Mouse (Mus musculus) adrenal gland, adult 18-20 months (tissue): ENCODE data around the gene Kat2b. TPM values are rescaled to one million over a fixed set of nuclear protein-coding genes. Genes with fewer than 3 reads are reported as not detected.
"Not testable (repeated sequence)": the region's sequence is repeated elsewhere in the genome, so short reads cannot be mapped to it uniquely, and the experiment has no call there.

ENCODE experiments used
- DNase-seq, 2 experiments: peaks; one replicate each; pipeline ENCODE4 v3.0.0; 2021 to 2022; ENCODE audit warnings: low spot score in 2 of 2
- long read RNA-seq, 2 experiments: library from polyadenylated mRNA; stranded (forward); transcript quantifications; one replicate each; pipeline ENCODE4 v2.0.0; 2021
- total RNA-seq, 2 experiments: library from RNA; stranded (reverse); gene quantifications; 1 replicate in 1 of 2; 2 replicates in 1 of 2; pipeline ENCODE4 v1.2.3; 2021

Kat2b gene
- 10 to 100 TPM; 50.8 to 85.6 TPM for total RNA-seq
- long read RNA-seq, experiment 1, full-length matches to known transcripts: 17 of 23 reads
- long read RNA-seq, experiment 1, partial matches to known transcripts: 3 of 23 reads
- long read RNA-seq, experiment 1, other reads (novel, unspliced or antisense): 3 of 23 reads
- long read RNA-seq, experiment 2, full-length matches to known transcripts: 19 of 45 reads
- long read RNA-seq, experiment 2, partial matches to known transcripts: 15 of 45 reads
- long read RNA-seq, experiment 2, other reads (novel, unspliced or antisense): 11 of 45 reads

DNA sequence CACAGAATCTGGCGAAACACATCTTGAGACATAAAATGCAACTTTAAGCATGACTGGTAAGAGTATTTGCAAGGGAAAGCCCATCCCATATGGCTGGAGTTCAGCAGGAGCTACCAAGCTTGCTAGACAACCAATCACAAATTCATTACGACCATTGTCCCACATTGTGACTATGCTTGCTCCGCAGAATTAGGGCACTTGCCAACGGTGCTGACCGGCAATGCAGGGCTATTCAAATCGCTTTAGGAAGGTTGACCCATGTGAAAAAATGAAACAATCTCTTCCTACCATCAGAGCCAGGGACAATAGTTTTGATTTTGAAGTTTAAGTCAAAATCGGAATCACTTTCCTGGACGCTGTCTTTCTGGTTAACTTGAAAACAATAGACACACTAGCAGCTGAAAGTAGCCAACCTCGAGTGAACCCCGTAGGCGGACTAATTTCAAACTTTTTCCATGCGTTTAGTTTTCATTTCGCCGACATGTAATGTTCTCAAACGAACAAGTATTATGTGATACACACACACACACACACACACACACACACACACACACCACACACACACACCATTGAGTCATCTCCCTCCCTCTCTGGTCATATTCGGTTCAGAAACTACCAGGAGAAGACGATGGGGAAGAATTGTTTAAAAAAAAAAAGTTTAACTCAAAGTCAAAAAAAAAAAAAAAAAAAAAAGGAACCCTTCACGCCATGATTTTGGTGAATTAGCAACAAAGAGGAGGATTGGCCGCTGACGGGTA is at the start of gene Kat2b:
TSS of gene Kat2b (plus strand) at position 701 of the 758 bp plus-strand sequence.
- DNase-seq: peak; percentile 38 to 60

GRCm38 (mm10) chr17:53519364-53519763 is 47.3 kb upstream of the Kat2b start:
- no peak for DNase-seq

DNA sequence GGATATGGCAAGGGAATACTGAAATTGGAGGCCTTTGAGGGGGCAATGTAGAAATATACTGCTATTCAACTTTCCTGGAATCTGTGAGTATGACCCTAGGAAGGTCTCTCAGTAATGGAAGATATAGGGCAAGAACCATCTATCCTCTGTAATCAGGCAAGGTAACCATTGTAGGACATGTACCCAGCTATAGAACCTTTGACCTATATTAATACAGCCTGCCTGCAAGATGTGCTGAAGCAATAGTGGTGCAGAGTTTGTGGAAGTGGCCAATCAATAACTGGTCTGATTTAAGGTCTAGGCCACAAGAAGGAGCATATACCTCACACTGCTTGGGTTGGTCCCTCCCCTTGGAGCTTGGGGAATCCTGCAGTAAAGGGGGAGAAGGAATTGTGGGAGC is 46.2 kb upstream of the Kat2b start:
- DNase-seq: no peak

DNA sequence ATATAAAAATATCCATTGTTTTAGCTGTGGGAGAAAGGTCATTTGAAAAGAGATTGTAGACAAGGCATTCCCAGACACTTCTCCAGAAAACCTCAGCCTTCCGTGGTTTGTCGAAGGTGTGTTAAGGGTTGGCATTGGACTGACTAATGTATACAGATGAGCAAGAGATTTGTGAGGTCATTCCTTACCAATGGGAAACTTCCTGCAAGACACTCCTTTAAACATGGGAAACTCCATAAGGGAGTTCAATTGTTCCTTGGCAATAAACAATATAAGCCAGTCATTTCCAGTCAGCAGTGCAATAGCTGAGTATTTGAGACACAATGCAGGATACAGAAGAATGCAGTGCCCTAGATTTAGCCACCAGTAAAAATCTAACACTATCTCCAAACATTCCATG is 38.6 kb upstream of the Kat2b start:
- DNase-seq: no peak

DNA sequence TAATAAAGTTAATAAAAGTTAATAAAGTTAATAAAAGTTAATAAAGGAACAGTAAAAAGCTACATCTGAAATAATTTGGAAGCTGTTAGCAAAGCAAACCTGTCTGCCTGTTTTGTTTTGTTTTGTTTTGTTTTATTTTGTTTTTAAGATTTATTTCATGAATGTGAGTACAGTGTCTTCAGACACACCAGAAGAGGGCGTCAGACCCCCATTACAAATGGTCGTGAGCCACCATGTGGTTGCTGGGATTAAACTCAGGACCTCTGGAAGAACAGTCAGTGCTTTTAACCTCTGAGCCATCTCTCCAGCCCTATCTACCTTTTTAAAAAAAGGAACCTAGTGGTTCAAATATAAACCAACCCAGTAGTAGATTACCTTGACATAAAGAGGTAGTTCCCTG is 35.5 kb upstream of the Kat2b start:
- peak in 1 of 2 experiments; percentile 24 for DNase-seq

- peak; percentile 26 to 31 for DNase-seq
These were observed 34.2 kb upstream of the Kat2b start for GRCm38 (mm10) chr17:53532425-53532824.

- not testable (repeated sequence) for DNase-seq
These were observed 27.3 kb upstream of the Kat2b start, which contains the start of gene Pp2d1 for GRCm38 (mm10) chr17:53539351-53539750. TSS of gene Pp2d1 (minus strand) at chr17:53539451.

- DNase-seq: no peak
These were observed 24.1 kb upstream of the Kat2b start for GRCm38 (mm10) chr17:53542536-53542935.

GRCm38 (mm10) chr17:53543591-53544324 is 22.9 kb upstream of the Kat2b start:
- peak in 1 of 2 experiments; percentile 30 for DNase-seq

DNA sequence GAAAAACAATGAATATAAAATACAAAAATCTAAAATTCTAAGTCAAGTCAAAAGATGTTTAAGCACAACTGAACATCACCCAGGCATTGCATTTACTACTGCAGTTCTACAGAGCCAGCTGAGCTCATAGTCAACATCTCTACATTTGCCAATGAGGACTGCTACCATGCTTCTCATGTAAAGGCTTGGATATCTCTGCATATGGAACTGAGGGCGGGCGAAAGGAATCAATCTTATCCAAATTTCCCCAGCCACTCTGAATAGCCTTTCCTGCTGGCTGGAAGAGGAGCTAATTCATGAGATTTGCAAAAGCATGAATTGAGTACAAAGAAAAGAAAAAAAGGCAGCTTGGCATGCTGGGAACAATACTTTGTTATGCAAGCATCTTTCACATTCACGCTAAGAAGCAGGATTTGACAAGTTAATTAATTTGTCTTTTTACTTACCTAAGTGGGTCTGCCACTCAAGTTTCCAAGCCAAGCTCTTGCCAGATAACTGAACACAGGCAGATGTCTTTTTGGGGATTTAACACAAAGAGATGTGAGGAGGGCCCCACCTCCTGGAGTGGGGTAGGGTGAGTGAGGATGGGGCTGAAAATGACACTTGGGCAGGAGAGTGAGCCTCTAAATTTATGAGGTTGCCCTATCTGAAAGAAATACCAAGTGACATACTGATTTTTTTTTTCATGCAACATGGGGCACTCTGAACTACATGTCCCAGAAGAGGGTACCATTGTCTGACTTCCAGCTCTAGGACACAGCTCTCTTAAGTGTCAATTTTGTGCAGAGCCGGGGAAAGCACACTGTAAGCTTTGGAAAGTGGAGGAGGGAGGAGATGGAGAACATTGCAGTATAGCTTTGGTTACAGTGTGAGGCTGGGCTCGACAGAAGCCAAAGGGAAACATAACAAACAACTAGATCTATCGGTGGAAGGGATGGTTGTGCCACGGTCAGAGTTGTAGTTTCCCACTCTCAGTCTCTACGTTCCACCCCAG is 15.1 kb upstream of the Kat2b start:
- DNase-seq: no peak

- no peak for DNase-seq
These were observed 12.6 kb upstream of the Kat2b start for GRCm38 (mm10) chr17:53554088-53554487.

DNA sequence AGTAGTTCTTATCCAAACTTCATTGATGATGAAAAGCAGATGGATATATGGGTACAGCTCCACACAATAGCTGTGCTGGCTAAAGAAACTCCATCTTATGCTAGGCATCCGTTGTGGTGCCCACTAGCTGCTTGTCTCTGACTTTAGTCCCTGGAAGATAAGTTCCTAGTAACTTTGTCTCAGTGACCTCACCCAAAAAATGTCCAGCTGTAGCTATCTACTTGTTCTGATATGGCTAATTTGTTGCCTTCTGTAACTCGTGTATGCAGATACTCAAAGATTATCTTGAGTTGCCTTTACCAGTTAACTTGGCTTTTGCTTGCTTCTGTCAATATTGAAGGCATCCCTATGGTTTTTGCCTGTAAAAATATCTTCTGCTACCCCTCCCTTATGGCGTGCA is 11.8 kb upstream of the Kat2b start:
- no peak for DNase-seq

DNA sequence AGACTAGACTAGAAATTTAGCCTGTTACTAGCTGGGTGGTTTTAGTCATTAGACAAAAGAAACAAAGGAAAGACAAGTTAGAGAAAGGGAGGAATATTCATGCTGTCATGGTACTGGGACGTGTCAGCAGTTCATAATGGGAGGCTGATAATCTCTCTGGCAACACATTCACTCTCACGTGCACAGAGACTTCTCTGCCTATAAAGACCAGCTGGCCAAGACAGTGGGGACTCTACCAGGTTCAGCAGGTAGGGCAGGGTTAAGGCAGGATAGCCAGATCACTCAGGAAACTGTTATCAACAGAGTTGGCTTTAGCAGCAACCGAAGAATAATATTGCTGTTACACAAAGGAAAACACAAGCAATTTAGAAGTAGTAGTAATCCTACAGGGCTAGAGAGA is 9.2 kb upstream of the Kat2b start:
- DNase-seq: no peak

- DNase-seq: no peak
These were observed 7.0 kb upstream of the Kat2b start for GRCm38 (mm10) chr17:53559646-53560045.

DNA sequence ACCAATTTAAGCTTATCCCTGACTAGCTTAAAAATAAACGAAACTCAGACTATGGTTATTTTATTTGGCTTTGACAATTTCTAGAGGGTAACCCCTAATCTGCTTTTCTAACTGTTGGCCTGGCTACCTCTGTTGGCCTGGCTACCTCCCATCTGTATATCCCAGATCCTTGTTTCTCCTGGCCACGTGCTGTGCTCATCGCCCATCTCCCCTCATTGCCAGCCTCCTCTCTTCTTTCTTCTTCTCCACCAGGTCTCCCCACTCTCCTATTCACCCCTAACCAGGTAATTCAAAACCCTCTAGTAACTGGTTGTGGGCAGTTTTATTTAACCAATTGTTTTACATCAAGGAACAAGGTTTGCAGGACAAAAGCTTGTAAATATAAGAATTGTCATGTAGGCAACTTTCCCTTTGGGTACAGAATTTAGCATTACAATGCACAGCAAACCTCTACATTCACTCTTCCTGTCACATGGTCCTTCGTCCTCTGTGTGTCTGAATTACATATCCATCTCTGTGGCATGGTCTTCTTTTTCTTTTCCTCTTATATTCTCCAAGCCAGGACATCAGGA is 5.1 kb upstream of the Kat2b start:
- DNase-seq: no peak

DNA sequence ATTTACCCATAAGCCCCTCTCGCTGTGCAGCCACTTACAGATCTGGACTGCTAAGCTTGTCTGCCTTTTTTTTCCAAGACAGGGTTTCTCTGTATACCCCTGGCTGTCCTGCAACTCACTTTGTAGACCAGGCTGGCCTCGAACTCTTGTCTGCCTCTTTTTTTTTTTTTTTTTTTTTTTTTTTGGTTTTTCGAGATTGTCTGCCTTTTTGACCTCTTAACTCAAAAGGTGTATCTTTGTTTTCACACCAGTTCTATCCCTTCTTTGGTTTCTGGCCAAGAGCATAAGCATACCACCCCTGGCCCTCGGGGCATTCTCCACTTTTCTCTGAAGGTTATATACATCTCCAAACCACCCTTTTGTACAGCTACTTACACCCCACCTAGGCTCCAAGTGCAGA is 1.8 kb upstream of the Kat2b start:
- DNase-seq: no peak

GRCm38 (mm10) chr17:53566919-53567345 is 271 bp downstream of the Kat2b start:
- peak; percentile 67 to 78 for DNase-seq

DNA sequence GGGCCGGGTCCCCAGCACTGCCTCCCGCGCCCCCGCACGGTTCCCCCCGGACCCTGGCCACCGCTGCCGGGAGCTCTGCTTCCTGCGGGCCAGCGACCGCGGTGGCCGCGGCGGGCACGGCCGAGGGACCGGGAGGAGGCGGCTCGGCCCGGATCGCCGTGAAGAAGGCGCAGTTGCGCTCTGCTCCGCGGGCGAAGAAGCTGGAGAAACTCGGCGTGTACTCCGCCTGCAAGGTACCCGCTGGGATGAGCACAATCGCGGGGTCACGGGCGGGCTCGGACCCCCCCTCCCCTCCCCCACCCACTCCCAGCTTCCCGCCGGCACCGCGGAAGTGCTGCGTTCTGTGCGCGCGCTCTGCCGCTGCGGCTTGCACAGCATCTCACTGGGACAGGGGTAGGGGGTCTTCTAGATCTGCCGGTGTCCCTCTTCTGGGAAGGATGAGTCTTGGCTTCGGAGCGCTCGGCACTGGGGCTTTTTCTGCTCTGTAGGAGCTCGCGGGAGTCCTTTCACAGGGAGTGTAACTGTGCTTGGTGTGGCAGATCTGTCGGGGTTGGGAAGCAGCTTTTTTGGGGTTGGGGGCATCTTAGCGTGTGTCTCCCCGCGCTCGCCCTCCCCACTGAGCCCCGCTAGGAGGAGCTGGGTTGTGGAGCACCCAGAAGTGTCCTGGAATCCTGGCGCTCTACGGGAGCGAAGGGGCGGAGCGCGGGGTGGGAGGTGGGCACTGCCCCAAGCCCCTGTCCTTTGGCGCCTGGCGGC is 863 bp downstream of the Kat2b start:
- DNase-seq: peak; percentile 64 to 68

DNA sequence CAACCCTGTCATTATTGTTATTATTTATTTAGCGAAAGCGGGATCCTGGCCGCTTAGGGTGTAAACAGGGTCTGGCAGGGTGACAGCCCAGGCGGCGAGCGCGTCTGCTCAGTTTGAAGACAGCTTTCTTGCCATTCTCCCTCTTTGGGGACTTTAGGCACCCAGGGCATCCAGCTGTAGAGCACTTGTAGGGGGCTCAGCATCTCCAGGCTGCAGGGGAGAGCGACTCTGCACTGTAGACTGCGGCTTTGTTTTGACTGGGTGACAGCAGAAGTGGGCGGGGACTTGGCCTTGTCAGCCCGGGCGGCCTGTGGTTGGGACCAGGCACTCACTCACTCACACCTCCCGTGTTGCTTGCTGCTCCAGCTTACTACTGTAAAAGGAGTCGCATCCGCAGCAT is 1.5 kb downstream of the Kat2b start:
- DNase-seq: peak; percentile 70 to 75
